Mouse (Mus musculus) adrenal gland, postnatal 4 days (tissue): ENCODE results near the gene Cuedc1. TPM values are rescaled to one million over a fixed set of nuclear protein-coding genes. Genes with fewer than 3 reads are reported as not detected.

Experiments
- DNase-seq, 2 experiments: peaks; one replicate each; pipeline ENCODE4 v3.0.0; 2021 to 2022; ENCODE audit warnings: low spot score in 2 of 2, mixed read lengths in 2 of 2
- long read RNA-seq, 2 experiments: library from polyadenylated mRNA; stranded (forward); transcript quantifications; one replicate each; pipeline ENCODE4 v2.0.0; 2021
- total RNA-seq, 2 experiments: library from RNA; stranded (reverse); gene quantifications; 2 replicates each; pipeline ENCODE4 v1.2.3; 2021

Gene Cuedc1
- total RNA-seq = 10 to 100 TPM; 59.3 to 65.2 TPM
- long read RNA-seq, experiment 1, transcript Cuedc1-201 (11 exons, 3,180 nt) = major isoform, 8 of 40 reads
- long read RNA-seq, experiment 1, partial matches to known transcripts = 8 of 40 reads
- long read RNA-seq, experiment 1, other reads (novel, unspliced or antisense) = 22 of 40 reads
- long read RNA-seq, experiment 2, transcript Cuedc1-201 (11 exons, 3,180 nt) = major isoform, 25 of 82 reads
- long read RNA-seq, experiment 2, transcript Cuedc1-205 (6 exons, 1,844 nt) = minor isoform, 15 of 82 reads
- long read RNA-seq, experiment 2, partial matches to known transcripts = 21 of 82 reads
- long read RNA-seq, experiment 2, other reads (novel, unspliced or antisense) = 21 of 82 reads

DNA sequence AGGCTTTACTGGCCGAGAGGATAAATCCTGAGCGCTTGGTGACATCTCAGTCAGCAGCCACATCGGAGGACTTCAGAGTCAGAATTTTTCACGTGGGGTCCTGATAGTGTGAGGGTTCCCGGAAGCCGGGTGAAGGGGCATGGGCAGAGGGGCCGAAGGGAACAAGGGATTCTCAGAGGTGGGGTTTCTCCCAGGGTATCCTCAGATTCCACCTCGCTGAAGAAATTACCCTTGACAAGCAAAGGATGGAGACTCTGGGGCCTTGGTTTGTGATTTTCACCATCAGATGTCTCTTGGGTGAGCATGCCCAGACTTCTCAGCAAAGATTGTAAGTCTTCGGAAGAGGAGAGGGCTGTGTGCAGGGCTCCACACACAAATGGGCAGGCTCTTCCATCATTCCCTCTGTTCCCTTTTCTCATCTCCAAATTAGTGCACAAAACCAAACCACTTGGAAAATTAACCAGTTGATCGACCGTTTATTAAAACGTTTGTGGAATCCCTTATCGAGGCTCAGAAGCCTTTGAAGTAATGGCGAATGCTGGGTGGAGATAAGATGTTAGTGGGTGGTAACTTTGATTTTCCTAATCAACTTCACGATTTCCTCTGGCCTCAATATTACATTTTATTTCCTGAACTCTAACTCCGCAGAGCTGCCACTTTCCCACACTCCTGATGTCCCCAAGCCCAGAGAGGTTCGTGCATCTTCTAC lies at the start of gene Cuedc1:
Gene Cuedc1 (plus strand): TSS at position 38 of the 709 bp plus-strand sequence.
- DNase-seq = no peak

DNA sequence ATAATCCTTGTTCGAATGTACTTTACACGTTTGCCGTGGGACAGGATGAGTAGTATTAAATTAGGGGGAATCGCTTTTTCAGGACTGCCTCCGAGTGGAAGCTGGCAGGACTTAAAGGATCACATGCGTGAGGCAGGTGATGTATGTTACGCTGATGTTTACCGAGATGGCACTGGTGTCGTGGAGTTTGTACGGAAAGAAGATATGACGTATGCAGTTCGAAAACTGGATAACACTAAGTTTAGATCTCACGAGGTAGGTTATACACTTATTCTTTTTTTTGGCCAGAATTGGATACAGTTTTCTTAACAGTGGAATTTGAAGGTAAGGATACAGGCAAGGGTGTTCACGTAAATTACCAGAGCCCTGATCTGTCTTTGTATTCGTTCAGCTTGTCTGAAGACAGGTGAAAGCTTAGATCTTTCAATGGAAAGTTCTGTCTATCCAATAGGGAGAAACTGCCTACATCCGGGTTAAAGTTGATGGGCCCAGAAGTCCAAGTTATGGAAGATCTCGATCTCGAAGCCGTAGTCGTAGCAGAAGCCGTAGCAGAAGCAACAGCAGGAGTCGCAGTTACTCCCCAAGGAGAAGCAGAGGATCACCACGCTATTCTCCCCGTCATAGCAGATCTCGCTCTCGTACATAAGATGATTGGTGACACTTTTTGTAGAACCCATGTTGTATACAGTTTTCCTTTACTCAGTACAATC lies 48.7 kb upstream of the Cuedc1 start:
- DNase-seq = no peak

GRCm38 (mm10) chr11:88049732-88050131 lies 48.1 kb upstream of the Cuedc1 start:
- no peak for DNase-seq

DNA sequence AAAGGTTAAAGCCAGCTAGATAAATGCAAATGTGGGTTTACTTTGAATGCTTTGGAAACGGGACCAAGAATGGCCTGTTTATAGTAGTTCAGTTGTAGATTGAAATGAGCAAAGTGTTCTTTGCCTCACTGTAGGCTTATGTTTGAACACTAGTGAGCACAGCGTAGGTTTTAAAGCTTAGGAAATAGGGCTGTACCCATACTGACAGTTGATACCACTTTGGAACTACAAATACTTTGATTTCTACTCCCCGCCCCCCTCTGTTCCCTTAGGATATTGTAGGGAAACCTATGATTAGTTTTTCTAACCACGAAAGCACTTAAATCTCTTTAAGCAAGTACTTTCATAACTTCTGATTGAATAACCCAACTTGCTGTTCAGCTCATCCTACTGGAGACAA lies 45.2 kb upstream of the Cuedc1 start:
- DNase-seq = no peak

GRCm38 (mm10) chr11:88053821-88054220 lies 44.0 kb upstream of the Cuedc1 start:
- no peak for DNase-seq

DNA sequence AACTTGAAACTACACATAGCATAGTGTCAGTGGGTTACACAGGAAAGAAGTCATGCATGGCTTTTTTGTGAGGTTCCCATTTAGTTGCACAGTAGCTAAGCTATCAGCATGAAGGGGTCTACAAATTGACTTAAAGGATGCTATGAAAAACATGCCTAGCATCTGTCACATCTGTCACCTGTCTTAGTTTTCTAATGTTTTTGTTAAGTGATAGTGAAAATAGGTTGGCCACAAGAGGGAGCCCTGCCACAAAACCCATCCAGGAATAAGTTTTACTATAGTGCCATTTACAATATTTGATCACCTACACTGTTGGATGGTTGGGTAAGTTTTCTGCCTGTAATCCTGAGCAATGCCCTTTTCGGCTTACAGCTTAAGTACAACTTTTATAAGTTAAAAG lies 43.3 kb upstream of the Cuedc1 start:
- DNase-seq = no peak

DNA sequence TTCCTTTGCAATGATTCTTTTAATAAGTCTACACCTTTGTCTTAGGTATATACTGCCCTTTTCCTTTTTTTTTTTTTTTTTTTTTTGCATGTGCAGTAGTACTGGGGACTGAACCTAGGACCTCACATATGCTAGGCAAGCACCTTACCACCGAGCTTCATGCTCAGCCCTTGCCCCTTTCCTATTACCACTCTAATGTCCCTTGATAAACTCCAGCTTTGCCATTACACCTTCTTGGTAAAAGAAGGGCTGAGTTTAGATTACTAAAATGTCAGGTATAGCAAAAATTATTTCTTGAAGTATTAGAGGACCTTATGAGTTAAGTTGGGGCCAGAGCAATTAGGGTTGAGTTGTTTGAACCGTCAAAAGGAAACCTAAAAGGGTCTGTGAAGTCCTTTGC lies 42.1 kb upstream of the Cuedc1 start:
- DNase-seq = no peak

DNA sequence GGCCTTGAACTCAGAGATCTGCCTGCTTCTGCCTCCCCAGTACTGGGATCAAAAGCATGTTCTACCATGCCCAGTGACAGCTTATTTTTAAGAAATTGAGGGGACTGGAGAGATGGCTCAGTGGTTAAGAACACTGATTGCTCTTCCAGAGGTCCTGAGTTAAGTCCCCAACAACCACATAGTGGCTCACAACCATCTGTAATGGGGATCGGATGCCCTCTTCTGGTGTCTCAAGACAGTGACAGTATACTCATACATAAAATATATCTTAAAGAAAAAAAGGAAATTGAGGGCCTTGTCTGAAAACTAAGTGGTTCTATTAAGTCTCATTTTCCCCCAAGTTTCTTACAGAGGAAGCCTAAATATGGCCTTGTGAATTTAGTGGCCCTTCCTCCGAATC lies 40.1 kb upstream of the Cuedc1 start:
- no peak for DNase-seq

DNA sequence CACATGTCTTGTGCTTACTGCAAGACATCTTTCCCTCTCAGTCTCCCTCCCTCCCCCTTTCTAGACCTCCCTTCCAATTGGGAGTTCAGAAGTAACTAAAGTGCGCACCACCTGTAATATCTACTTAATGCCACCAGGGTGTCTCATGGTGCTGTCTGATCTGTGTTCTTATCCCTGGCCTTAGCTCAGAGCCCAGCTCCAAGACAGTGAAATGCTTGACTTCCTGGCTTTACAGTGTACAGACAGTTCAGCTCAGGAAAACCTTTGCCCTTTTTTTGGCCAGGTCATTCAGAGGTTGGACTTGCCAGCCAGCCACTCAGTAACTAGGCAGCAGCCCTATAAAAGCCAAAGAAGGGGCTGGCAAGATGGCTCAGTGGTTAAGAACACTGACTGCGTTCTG lies 38.7 kb upstream of the Cuedc1 start:
- no peak for DNase-seq

DNA sequence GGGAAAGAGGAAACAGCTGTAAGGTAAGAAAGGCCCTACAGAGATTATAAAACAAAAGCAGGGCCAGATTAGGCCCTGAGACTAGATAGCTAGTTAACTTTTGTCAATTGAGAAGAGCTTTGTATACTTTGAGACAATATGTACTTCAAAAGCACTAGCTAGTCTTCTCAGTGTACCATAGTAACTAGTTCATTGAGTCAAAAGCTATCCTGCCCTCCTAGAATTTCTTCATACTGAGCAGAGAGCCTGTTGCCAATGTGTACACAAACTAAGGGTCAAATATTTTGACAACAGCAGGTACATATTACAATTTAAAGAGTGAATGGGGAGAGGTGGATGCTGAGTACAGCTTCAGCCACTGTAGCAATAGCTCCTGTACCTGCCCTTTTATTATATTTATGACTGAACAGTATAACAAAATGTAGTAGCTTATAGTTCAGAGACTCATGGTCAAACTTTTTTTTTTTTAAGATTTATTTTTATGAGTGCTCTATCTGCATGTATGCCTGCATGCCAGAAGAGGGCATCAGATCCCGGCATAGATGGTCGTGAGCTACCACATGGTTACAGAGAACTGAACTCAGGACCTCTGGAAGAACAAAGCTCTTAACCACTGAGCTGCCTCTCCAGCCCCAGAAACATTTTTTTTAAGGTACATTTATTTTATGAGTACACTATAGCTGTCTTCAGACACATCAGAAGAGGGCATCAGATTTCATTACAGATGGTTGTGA lies 35.8 kb upstream of the Cuedc1 start:
- no peak for DNase-seq

DNA sequence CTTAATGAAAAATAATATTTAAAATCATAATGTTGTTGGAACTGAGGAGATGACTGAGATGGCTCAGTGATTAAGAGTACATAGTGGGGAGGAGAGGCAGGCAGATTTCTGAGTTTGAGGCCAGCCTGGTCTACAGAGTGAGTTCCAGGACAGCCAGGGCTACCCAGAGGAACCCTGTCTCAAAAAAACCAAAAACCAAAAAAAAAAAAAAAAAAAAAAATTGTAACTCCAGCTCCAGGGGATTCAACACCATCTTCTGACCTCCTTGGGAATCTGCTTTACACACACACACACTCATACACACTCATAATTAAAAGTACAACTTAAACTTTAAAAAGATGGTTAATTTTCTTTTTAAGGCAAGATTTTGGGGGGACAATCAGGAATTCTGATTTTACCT lies 32.1 kb upstream of the Cuedc1 start:
- no peak for DNase-seq

DNA sequence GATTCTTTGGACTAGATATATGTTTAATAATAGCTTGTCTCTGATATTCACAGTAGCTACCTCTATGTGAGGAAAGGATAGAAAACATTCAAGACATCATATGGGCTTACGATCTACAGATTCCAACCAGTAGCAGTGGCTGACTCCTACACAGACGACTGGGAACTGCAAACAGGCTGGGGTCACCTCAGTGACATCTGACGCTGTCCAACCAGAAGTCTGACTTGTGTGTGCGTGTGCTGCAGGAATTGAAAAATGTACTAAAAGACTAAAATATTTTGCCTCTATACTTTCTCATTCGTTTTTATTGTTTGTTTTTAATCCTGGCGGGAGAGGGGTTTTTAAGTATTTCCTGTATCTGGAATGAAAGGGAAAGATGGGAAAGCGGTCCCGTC lies 30.7 kb upstream of the Cuedc1 start:
- no peak for DNase-seq

DNA sequence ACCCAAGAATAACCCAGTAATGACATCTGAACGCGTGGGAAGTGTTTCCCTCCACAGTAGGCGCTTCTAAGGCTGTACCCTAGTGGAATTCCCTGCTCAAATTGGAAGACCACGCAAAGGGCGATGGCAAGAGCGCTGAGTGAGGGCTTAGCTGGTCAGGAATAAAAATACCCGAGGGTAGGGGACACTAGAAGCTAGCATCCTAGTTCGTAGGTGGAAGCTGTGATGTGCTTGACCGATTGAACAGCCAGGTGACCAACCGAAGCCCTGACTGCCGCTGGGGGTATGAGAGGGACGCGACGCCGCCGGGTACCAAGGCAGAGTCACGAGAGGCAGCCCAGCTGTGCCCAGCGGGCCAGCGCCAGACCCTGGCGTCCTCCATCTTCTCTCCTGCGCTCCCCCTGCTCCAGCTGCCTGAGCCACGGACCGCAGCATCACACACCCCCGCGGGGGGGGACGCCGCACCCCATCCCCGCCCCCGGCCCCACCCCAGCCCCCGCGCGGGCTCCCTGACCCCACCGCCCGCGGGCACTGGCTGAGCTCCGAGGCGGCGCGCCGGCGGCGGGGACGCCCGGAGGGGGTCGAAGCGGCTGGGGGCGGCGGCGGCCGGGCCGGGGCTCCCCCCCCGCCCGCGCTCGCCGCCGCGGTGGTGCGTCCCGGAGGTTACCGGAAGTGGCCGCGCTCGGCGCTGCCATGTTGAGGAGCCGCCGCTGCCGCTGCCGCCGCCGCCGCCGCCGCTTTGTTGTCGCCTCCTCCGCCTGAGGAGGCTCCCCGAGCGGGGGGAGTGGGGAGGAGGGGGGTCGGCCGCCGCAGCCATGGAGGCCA lies 30.1 kb upstream of the Cuedc1 start, which contains the start of gene Vezf1:
Gene Vezf1 (plus strand): TSS at position 694 of the 825 bp plus-strand sequence.
- peak; percentile 65 to 73 for DNase-seq

DNA sequence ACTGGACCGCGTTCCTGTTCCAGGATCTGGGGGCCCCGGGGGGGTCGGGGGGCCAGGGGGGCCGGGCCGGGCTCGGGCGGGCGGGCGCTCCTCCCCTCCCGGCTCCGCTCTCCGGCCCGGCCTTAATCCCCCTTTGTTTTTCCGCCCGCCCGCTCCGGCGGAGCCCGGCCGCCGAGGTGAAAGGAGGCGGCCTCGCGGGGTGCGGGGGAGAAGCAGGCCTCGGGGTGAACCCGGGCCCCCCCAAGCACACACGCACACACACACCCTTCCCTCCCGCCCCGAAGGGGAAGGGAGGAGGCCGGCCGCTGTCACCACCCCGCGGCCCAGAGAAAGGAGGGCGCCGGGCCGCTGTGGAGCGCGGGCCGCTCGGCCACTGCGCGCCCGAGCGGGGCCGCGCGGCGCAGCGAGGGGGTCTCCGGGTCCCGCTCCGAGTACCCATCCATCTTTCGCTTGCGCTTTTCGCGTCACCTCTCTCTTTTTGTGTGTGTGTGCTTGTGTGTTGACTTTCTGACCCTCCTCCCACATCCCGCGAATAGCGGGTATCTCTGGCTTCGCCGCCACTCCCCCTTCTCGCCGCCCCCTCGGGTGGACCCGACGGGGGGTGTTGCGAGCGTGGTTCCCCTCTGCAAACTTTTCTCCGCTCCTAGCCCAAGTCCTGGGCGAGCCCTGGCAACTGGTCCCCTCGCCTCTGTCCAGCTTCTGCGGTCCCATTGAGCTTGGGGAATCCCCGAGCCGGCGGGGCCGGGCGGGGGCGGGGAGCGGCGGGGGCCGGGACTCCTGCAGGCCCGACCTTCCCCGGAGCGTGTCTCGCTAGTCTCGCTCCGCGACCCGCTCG lies 29.2 kb upstream of the Cuedc1 start:
- peak in 1 of 2 experiments; percentile 56 for DNase-seq

DNA sequence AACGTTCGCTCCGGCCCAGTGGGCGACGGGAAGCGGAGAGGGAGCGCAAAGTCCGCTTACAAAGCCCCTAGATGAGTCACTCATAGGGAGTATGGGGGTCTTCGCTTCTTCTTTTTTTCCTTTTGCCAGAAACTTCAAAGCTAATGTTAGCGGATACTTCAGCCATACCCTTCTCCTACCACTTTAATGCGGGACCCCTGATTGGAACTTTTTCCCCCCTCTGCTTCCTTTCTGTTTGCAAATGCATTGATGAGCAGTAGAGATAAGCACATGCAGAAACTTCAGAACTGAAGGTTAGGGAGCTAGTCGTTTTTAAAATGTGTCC lies 28.6 kb upstream of the Cuedc1 start:
- no peak for DNase-seq

- DNase-seq = no peak
These were observed 27.5 kb upstream of the Cuedc1 start for GRCm38 (mm10) chr11:88070392-88070791.

DNA sequence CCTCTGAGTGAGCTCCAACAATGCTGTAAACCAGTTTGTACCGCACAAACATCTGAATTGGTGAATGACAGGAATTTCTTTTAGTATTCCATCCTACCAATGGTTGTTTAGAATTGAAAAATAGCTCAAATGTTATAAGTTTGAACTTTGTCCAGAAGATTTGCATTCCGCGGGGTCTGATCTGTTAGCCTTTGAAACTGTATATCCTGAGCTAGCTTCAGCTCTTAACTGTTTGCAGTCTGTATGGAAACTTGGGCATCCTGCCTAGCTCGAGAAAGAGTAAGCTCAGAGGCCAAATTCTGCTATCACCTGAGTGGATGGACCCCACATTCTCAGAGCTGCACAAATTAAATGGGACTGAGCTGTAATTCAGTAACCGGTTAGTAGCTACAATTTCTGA lies 26.7 kb upstream of the Cuedc1 start:
- no peak for DNase-seq

DNA sequence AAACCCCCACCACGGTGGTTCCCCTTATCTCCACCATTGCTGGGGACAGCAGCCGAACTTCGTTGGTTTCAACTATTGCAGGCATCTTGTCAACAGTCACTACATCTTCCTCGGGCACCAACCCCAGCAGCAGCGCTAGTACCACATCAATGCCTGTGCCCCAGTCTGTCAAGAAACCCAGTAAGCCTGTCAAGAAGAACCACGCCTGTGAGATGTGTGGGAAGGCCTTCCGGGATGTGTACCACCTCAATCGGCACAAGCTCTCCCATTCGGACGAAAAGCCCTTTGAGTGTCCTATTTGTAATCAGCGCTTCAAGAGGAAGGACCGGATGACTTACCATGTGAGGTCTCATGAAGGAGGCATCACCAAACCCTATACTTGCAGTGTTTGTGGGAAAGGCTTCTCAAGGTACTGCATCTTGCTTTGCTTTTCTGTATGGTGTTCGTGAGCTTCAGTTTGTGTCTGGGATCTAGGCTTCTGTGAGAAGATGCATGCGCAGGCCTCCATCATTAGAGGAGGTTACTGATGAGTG lies 24.4 kb upstream of the Cuedc1 start:
- DNase-seq = no peak

DNA sequence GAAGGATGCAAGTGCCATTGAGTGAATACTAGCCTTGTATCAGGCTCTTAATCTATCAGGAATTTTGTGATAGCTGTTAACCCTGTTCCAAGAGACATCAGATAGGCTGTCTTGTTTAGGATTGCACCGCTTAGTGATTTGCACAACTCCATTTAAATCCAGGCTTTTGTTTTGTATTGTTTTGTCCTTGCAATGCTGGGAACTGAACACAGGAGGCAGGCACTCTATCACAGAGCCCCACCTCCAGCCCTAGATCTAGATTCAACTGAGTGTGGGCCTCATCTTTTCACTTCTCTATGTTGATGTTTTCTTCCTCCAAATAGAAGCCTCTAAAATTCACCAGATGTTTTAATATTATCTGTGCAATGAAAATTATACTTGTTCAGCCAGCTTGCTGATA lies 22.2 kb upstream of the Cuedc1 start:
- DNase-seq = no peak
